Mouse (Mus musculus) retina, embryonic 14.5 days (tissue): Measurements from ENCODE around the gene Pi4k2a.
A peak's percentile ranks its signal among the peaks of the same experiment; 100 is the strongest.
"Not testable (repeated sequence)": the region's sequence is repeated elsewhere in the genome, so short reads cannot be mapped to it uniquely, and the experiment has no call there.

Experiments used
- DNase-seq: peaks from one replicate; pipeline ENCODE4 v3.0.0-alpha.2; 2015; ENCODE audit warnings: low spot score

The Pi4k2a gene

GRCm38 (mm10) chr19:42080469-42080868 is 9.8 kb upstream of the Pi4k2a start:
- DNase-seq, result no peak

GRCm38 (mm10) chr19:42081613-42082012 is 8.7 kb upstream of the Pi4k2a start:
- DNase-seq, result not testable (repeated sequence)

DNA sequence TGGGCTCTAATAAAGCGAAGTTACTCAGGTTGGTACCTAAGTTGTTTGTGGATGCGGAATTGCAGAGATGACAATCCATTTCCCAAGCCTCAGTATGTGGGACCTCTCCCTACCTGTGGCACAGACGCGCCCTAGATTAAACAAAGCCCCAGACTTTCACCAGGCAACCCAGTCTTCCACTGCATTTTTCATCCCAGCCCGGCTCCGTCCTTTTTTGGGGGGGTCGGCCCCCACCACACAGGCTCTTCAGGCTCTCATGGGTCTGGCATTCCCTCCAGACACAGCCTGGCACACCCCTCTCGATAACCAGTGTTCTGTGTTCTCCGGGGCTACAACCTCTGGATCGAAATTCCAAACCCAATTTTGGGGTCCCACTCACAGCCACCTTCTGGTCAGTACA is 4.6 kb upstream of the Pi4k2a start:
- no peak for DNase-seq

DNA sequence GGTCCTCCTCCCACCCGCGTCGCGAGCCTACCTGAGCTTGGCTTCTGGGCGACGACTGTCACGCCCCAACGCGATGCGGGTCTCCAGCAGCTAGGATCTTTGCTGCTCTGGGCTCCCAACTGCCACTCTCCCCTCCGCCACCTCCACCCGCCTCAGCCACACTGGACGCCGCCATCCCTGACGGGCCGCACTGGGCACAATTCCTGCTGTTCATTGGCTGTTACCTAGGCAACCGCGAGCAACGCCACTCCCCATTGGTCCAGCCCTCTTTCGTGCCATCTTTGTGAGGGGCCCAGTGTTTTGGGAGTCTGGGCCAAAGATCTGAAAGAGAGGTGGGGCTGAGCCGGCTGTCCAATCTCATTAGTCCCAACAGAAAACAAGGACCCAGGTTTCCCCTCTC is 4.1 kb upstream of the Pi4k2a start, which contains the start of gene Morn4:
Gene Morn4, minus strand, starts transcription at position 192 of the 400 bp plus-strand sequence.
- peak; percentile 98 for DNase-seq

GRCm38 (mm10) chr19:42089103-42089747 is 1.0 kb upstream of the Pi4k2a start:
- peak; percentile 60 for DNase-seq

GRCm38 (mm10) chr19:42090637-42091141 is 419 bp downstream of the Pi4k2a start:
- peak; percentile 28 for DNase-seq

DNA sequence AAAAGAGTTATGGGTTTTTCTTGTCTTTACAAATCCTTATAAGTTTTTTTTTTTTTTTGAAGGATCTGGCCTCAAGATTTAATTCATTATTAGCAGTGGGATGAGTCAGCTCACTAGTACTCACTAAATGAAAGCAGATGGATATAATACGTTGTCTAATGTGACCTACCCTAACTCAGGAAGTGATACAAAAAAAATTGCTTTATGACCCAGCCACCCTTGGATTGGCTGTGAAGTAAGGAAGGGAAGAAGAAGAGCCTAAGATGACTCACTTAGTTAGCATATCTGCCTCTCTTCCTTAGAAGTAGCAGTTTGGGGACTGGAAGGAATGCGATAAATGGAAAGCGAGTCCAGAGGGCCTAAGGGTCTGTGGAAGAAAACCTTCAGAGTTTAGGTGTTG is 9.1 kb downstream of the Pi4k2a start:
- no peak for DNase-seq

GRCm38 (mm10) chr19:42104681-42105080 is 14.4 kb downstream of the Pi4k2a start:
- no peak for DNase-seq

GRCm38 (mm10) chr19:42115783-42116335 is 25.6 kb downstream of the Pi4k2a start:
- no peak for DNase-seq

DNA sequence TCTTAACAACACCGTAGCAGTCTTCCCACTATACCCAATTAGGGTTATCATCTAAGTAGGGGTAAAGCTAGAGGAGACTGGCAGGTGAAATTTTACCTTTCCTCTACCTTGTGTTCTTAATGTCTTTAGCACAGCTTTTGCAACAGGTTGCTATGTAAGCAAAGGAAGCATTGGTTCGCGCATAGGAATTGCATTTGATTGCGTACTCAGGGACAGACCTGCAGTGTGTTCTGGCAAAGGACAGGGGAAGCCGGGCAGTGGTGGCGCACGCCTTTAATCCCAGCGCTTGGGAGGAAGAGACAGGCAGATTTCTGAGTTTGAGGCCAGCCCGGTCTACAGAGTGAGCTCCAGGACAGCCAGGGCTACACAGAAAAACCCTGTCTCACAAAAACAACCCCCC is 27.9 kb downstream of the Pi4k2a start:
- DNase-seq, result no peak

DNA sequence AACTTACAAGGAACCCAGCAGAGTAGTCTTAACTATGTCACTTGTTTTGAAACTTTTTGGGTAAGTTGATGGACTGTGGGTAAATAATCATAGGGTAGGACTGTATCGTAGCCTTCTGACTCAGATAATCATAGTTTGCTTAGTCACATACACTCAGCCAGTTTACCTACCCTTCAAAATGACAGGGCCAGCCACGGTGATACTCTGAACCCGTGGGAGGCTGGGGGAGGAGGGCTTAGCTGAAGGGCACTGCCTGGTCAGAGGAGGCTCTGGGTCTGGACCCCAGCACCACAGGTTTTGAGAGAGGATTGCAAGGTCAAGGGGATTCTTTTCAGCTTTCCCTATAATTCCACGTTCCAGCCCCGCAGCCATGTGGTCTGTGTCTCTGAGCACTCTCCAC is 28.3 kb downstream of the Pi4k2a start:
- no peak for DNase-seq

GRCm38 (mm10) chr19:42120451-42120850 is 30.2 kb downstream of the Pi4k2a start:
- no peak for DNase-seq

DNA sequence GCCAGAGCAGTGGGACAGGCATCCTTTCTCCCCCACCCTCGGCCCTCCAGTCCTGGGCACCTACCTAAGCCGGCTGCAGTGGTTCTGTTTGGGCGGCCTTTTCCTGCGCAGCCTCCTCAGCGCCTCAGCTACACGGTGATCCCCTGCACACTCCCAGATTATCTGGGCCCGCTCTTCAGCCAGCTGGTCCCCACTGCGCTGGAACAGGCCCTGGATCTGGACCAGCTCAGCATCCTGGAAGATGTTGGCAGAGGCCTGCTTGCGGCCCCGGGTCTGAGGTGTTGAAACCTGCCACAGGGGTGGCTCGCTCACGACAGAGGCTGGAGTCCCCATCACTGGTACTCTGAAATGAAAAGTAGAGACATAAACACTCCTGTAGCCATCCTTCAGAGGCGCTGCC is 34.4 kb downstream of the Pi4k2a start:
- no peak for DNase-seq

GRCm38 (mm10) chr19:42125501-42126218 is 35.4 kb downstream of the Pi4k2a start:
- no peak for DNase-seq

DNA sequence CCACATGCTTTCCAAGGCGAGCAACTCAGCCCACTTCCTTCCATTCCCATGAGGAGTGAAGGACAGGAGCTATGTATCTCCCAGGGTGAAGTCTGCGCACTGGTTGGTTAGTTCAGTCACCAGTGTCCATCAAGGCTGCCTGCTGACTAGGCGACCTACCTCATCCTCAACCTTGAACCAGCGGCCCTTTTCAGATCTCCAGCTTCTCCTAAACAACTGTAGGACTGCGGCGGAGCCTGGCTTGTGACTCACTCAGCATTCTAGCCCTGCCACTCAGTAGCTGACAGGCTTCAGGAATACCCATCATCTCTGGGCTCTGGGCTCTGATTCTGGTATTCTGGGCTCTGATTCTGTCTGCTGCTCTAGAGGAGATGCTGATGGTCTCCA is 35.9 kb downstream of the Pi4k2a start:
- no peak for DNase-seq

DNA sequence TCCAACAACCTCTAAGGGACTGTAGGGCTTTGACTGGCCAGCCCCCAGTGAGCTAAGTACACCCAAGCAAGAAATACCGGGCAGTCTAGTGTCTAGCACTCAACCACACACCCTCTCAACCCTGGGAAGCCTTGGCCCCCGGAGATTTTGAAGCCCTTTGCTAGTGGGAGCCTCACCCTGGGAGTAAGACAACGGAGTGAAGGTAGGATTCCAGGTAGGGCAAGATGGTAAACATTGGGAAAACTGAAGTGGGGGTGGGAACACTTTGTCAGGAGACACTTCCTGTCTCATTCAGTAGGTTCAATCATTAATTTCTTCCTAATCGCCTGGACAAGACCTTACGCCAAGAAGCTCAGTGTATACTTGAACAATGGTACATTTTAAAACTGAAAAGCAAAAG is 36.8 kb downstream of the Pi4k2a start:
- no peak for DNase-seq

DNA sequence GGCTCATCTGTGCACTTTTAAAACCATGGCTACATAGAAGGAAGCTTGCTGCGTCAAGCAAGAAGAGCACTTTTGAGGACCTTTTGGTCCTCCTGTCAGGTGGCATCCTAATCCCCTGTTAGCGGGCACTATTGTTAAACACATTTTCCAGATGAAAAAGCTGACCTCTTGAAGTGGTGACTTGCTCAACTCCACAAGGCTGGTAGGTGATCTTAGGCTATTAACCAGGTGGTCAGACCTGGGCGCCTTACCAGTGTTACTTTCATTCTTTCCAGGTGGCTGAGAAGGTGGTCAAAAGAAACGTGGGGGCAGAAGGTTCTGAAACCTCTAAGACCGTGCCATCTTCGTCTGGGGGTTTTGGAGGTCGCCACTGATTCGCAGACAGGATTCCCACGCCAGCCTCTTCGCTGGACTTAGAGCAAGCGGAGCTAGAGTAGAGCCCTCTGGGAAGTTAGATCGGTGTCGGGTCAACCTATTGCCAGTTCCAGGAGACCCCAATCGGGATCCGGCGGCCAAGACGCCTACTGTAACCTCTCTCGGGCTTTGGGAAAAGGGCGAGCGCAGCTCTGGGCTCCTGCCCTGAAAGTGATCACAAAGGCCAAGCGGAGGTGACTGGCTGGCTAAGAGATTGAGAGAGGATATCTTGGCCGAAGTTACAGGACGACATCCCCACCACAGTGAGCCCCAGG is 37.9 kb downstream of the Pi4k2a start:
- DNase-seq, result no peak

GRCm38 (mm10) chr19:42128787-42129508 is 38.7 kb downstream of the Pi4k2a start, which contains the start of gene Avpi1:
Gene Avpi1, minus strand, starts transcription at chr19:42129059.
- DNase-seq, result peak; percentile 95

GRCm38 (mm10) chr19:42129509-42130293 is 39.4 kb downstream of the Pi4k2a start:
- DNase-seq, result no peak

GRCm38 (mm10) chr19:42130294-42130606 is 40.0 kb downstream of the Pi4k2a start:
- no peak for DNase-seq

- no peak for DNase-seq
Measured at GRCm38 (mm10) chr19:42131101-42131500, 40.8 kb downstream of the Pi4k2a start.
